Mouse (Mus musculus) liver, embryonic 15.5 days (tissue): Measurements from ENCODE around the gene Tmem141. TPM values are rescaled to one million over a fixed set of nuclear protein-coding genes. Genes with fewer than 3 reads are reported as not detected.

ENCODE experiments used
- ATAC-seq: fragments of 200-750 bp; cut with Nextera tagmentation; 2 replicates; pipeline ENCODE4 v1.8.0; 2017; ENCODE audit warnings: moderate number of reproducible peaks, mild to moderate bottlenecking, moderate library complexity; ENCODE audit not compliant: insufficient read depth
- H3K27ac ChIP-seq: fragments of 300-500 bp; sonication (generic); replicated peaks from 2 replicates; pipeline ENCODE4 v1.5.1; 2015; ENCODE audit warnings: mild to moderate bottlenecking, inconsistent platforms
- H3K27me3 ChIP-seq: fragments of 300-500 bp; sonication (generic); 2 replicates; pipeline ENCODE4 v1.6.1; 2015; ENCODE audit warnings: mild to moderate bottlenecking, inconsistent platforms
- H3K36me3 ChIP-seq: fragments of 300-500 bp; sonication (generic); replicated peaks from 2 replicates; pipeline ENCODE4 v1.6.1; 2015; ENCODE audit warnings: moderate library complexity, mild to moderate bottlenecking, inconsistent platforms
- H3K4me1 ChIP-seq: fragments of 300-500 bp; sonication (generic); replicated peaks from 2 replicates; pipeline ENCODE4 v1.6.1; 2015; ENCODE audit warnings: inconsistent platforms
- H3K4me2 ChIP-seq: fragments of 300-500 bp; sonication (generic); 2 replicates; pipeline ENCODE4 v1.6.1; 2015; ENCODE audit warnings: moderate library complexity, mild to moderate bottlenecking, inconsistent platforms
- H3K4me3 ChIP-seq: fragments of 300-500 bp; sonication (generic); replicated peaks from 2 replicates; pipeline ENCODE4 v1.5.1; 2015; ENCODE audit warnings: mild to moderate bottlenecking, inconsistent platforms
- H3K9ac ChIP-seq: fragments of 300-500 bp; sonication (generic); 2 replicates; pipeline ENCODE4 v1.6.1; 2015; ENCODE audit warnings: moderate library complexity, mild to moderate bottlenecking, inconsistent platforms
- H3K9me3 ChIP-seq: fragments of 300-500 bp; sonication (generic); replicated peaks from 2 replicates; pipeline ENCODE4 v1.6.1; 2016; ENCODE audit warnings: inconsistent platforms
- WGBS: fragments of 180-500 bp; shearing (Covaris S2); methylation state at CpG from one replicate; pipeline ENCODE4 v1.1.7; 2015; ENCODE audit warnings: mixed read lengths; ENCODE audit not compliant: insufficient replicate concordance; 5-methylcytosine and 5-hydroxymethylcytosine counted together
- polyA plus RNA-seq: library from polyadenylated mRNA; unstranded; fragments of >200 nt; fragmentation: Nextera tagmentation; extraction: Ambion mirVana; gene quantifications from 2 replicates; pipeline ENCODE4 v1.2.1, GENCODE M21; 2015

Gene Tmem141
- polyA plus RNA-seq, result 8.2 and 9.9 TPM in 2 replicates

- H3K36me3 ChIP-seq, result no peaks in the 10 kb centered on the region
- peak within 1 kb of the TSS; percentile 74 for H3K4me2 ChIP-seq
- H3K4me1 ChIP-seq, result peaks cover 12% of the 10 kb centered on the region
- no peak within 1 kb of the TSS for H3K9ac ChIP-seq
- no peaks in the 10 kb centered on the region for H3K9me3 ChIP-seq
- H3K4me3 ChIP-seq, result peak within 1 kb of the TSS; percentile 52
- H3K27ac ChIP-seq, result no peak within 1 kb of the TSS
- 7% methylated on average over 34 of the region's 34 CpGs for WGBS
- ATAC-seq, result peak; percentile 79
- H3K27me3 ChIP-seq, result peaks cover 38% of the 10 kb centered on the region
These were observed at the start of gene Tmem141 for GRCm38 (mm10) chr2:25621229-25622200. Tmem141 (minus strand) TSS chr2:25622005.

DNA sequence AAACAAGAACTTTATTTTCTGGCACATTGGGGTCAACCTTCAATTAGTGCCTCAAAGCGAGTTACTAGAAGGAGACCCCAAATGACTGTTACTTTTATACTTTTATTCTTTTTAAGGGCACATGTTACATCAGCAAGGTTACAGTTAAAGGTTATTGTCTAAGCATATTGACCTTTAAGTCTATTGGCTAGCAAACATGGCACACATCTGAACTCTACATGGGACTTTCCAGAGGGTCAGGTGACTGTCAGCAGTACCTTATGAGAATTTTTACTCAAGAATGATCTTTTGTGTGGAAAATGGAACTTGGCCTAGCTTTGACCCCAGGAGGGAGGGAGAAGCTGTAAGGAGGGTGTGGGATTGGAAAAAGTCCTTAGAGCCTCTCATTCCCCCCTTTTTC, 44.7 kb upstream of the Tmem141 start:
- ATAC-seq, result no peak
- H3K4me1 ChIP-seq, result no peaks in the 10 kb centered on the region
- no peak overlapping the region for H3K4me3 ChIP-seq
- H3K27me3 ChIP-seq, result no peaks in the 10 kb centered on the region
- 25% methylated on average over 1 of the region's 1 CpGs for WGBS
- H3K27ac ChIP-seq, result no peak overlapping the region
- no peaks in the 10 kb centered on the region for H3K9me3 ChIP-seq
- H3K9ac ChIP-seq, result no peak overlapping the region
- H3K36me3 ChIP-seq, result no peaks in the 10 kb centered on the region
- H3K4me2 ChIP-seq, result no peak overlapping the region

DNA sequence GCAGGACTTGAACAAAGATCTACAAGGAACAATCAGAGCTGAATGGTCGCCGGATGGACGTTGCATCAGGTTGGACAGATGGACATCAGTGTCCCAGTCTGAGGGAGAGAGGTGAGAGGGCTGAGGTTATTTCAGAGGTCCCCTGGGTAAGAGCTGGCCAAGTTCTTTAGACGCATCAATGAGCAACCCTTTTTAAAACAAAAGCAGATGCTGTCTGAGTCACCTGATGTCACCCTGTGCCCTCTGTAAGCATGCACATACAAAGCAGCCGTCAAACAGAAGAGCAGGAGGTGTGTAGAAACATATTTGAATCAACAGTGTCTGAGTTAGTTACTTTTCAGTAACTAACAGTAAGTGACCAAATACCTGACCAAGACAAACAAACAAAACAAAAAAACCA, 42.3 kb upstream of the Tmem141 start:
- 62% methylated on average over 5 of the region's 5 CpGs for WGBS
- ATAC-seq, result no peak

DNA sequence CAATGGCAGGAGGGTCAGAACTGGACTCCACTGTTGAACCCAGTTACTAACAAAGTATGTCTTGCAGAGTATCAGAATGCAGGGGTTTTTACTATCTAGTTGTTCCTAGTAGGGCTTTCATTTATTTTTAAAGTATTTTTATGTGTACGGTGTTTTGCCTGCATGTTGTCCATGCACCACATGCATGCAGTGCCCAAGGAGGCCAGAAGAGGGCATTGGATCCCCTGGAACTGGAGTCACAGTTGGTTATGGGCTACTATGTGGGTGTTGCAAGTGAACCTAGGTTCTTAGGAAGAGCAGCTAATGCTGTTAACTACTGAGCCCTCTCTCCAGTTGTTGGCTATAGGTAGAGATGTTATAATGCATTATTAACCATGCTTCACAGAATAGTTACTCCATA, 41.7 kb upstream of the Tmem141 start:
- WGBS, result 50% methylated on average over 1 of the region's 1 CpGs

More for the DNA sequence above, 42.3 kb upstream of the Tmem141 start:
- Histone ChIP-seq H3K9ac (no peak overlapping the region), H3K27ac (no peak overlapping the region), H3K4me2 (no peak overlapping the region), H3K4me1 (no peaks in the 10 kb centered on the region), H3K9me3 (no peaks in the 10 kb centered on the region), H3K36me3 (no peaks in the 10 kb centered on the region), H3K27me3 (no peaks in the 10 kb centered on the region), H3K4me3 (no peak overlapping the region)

GRCm38 (mm10) chr2:25661245-25661970, 39.6 kb upstream of the Tmem141 start:
- Histone ChIP-seq H3K4me2 (no peak overlapping the region), H3K27ac (no peak overlapping the region), H3K4me1 (no peaks in the 10 kb centered on the region), H3K27me3 (no peaks in the 10 kb centered on the region), H3K4me3 (no peak overlapping the region), H3K9ac (no peak overlapping the region), H3K9me3 (no peaks in the 10 kb centered on the region), H3K36me3 (no peaks in the 10 kb centered on the region)
- 63% methylated on average over 6 of the region's 6 CpGs for WGBS
- ATAC-seq, result no peak

More for the DNA sequence above, 41.7 kb upstream of the Tmem141 start:
- Histone ChIP-seq H3K4me1 (no peaks in the 10 kb centered on the region), H3K27ac (no peak overlapping the region), H3K4me3 (no peak overlapping the region), H3K4me2 (no peak overlapping the region), H3K27me3 (no peaks in the 10 kb centered on the region), H3K36me3 (no peaks in the 10 kb centered on the region), H3K9ac (no peak overlapping the region), H3K9me3 (no peaks in the 10 kb centered on the region)
- no peak for ATAC-seq

DNA sequence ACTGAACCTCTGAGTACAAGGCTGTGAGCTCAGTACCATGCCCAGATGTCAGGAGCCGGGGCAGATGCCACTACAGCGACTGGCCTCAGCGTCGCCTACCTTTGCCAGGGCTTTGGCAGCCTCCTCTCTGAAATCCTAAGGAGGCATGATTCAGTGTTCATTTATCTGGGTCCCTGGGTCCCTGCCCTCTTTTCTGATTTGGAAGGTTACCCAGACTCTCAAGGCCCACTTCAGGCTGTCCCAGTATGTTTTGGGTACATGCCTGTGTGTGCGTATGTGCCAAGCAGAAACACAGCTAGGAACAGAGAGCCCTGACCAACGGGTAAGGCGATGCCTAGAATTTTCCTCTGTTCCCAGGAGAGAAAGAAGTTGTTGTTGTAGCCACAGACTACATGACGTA, 38.5 kb upstream of the Tmem141 start:
- Histone ChIP-seq H3K36me3 (no peaks in the 10 kb centered on the region), H3K4me3 (no peak overlapping the region), H3K27me3 (no peaks in the 10 kb centered on the region), H3K4me1 (no peaks in the 10 kb centered on the region), H3K4me2 (no peak overlapping the region), H3K9me3 (no peaks in the 10 kb centered on the region), H3K9ac (no peak overlapping the region), H3K27ac (no peak overlapping the region)
- 74% methylated on average over 8 of the region's 8 CpGs for WGBS
- no peak for ATAC-seq

- Histone ChIP-seq H3K4me3 (no peak within 1 kb of the TSS), H3K4me2 (no peak within 1 kb of the TSS), H3K4me1 (no peaks in the 10 kb centered on the region), H3K27me3 (peaks cover 5% of the 10 kb centered on the region; the same call in 1 of the 2 replicates), H3K27ac (no peak within 1 kb of the TSS), H3K9me3 (no peaks in the 10 kb centered on the region), H3K9ac (no peak within 1 kb of the TSS), H3K36me3 (no peaks in the 10 kb centered on the region)
- ATAC-seq, result no peak
These were observed 35.8 kb upstream of the Tmem141 start, which contains the start of gene Lcn5 for GRCm38 (mm10) chr2:25657652-25658051. Lcn5 (plus strand) TSS chr2:25657952.

DNA sequence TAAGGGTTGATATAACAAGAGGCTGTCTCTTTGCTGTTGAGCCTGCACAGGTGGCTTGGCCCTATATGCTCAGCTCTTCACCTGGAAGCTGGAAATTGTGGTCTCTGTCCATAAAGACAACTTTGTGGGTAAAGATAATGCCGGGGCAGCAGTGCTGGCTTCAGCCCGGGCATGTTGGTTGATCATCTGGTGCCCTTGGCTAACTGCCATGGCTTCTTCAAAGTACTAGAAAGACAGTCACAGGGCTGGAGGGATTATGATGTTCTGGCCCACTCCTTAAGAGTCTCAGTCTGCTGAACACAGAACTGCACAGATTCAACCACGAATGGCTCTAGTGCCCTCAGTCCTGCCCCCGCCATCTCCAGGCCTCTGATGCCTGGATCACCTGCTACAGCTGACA, 35.4 kb upstream of the Tmem141 start:
- Histone ChIP-seq H3K9ac (no peak overlapping the region), H3K4me2 (no peak overlapping the region), H3K27ac (no peak overlapping the region), H3K4me3 (no peak overlapping the region), H3K27me3 (peaks cover 5% of the 10 kb centered on the region; the same call in 1 of the 2 replicates), H3K4me1 (no peaks in the 10 kb centered on the region), H3K9me3 (no peaks in the 10 kb centered on the region), H3K36me3 (no peaks in the 10 kb centered on the region)
- ATAC-seq, result no peak
- WGBS, result 69% methylated on average over 4 of the region's 4 CpGs

DNA sequence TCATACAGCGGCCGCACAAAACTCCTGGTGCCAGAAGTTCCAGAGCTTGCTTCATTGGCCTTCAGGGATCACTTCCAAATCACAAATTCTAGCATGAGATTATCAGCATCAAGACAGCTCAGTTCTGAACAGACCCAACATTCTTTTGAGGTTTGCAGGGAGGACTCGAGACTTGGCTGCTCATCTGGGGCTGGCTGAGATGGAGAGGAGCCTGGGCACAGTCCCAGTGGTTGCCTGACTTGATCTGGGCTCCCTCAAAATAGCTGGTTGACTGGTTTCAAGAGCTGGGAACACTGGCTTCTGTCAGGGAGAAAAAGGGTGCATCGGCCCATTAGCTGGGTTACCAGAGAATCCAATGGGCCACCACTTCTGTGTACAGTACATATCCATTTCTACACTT, 34.9 kb upstream of the Tmem141 start:
- H3K36me3 ChIP-seq, result no peaks in the 10 kb centered on the region
- no peak overlapping the region for H3K27ac ChIP-seq
- 59% methylated on average over 4 of the region's 4 CpGs for WGBS
- no peak overlapping the region for H3K4me3 ChIP-seq
- ATAC-seq, result no peak
- H3K9me3 ChIP-seq, result no peaks in the 10 kb centered on the region
- peaks cover 5% of the 10 kb centered on the region; the same call in 1 of the 2 replicates for H3K27me3 ChIP-seq
- no peaks in the 10 kb centered on the region for H3K4me1 ChIP-seq
- H3K9ac ChIP-seq, result no peak overlapping the region
- H3K4me2 ChIP-seq, result no peak overlapping the region

DNA sequence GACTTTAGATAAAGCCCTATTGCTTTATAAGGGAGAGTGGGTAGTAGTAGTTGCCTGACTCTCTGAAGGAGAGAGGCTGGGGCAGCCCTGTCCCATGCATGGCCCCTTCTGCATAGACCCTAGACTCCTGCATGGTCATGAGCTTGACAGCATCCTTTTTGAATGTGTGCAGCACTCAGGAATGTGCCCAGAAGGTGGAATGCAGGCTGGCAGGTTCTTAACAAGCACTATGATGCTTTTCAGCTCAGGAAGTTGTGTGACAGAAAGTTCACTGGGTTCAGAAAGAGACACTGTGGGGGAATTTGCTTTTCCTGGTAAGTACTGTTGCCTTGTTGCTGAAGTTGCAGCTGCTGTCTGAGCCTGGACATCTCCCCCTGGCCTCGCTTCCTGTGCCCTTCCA, 32.7 kb upstream of the Tmem141 start:
- no peak overlapping the region for H3K27ac ChIP-seq
- H3K27me3 ChIP-seq, result peaks cover 5% of the 10 kb centered on the region; the same call in 1 of the 2 replicates
- no peaks in the 10 kb centered on the region for H3K36me3 ChIP-seq
- ATAC-seq, result no peak
- H3K9ac ChIP-seq, result no peak overlapping the region
- H3K4me2 ChIP-seq, result no peak overlapping the region
- no peaks in the 10 kb centered on the region for H3K9me3 ChIP-seq
- H3K4me3 ChIP-seq, result no peak overlapping the region
- no peaks in the 10 kb centered on the region for H3K4me1 ChIP-seq
- WGBS, result 28% methylated on average over 1 of the region's 1 CpGs

DNA sequence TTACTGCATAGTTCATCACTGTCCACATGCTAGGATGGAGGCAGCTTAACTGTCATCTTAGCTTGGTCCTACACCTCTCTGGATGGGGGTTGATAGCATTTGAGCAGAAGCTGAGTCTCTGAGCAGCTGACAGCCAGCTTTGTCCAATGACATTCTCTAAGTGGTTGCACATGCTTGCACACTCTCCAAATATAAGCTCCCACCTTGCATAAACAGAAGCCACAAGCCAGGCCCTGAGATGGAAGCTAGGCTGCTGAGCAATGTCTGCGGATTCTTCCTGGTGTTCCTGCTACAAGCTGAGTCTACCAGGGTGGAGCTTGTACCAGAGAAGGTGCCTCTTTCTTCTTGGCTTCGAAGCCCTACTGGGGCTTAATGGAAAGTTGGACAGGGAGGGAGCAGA, 31.1 kb upstream of the Tmem141 start, which contains the start of gene Lcn8:
TSS of gene Lcn8 (plus strand) at position 219 of the 400 bp plus-strand sequence.
- no peaks in the 10 kb centered on the region for H3K4me1 ChIP-seq
- H3K9ac ChIP-seq, result no peak within 1 kb of the TSS
- H3K9me3 ChIP-seq, result no peaks in the 10 kb centered on the region
- peaks cover 5% of the 10 kb centered on the region; the same call in 1 of the 2 replicates for H3K27me3 ChIP-seq
- H3K36me3 ChIP-seq, result no peaks in the 10 kb centered on the region
- no peak within 1 kb of the TSS for H3K4me2 ChIP-seq
- H3K27ac ChIP-seq, result no peak within 1 kb of the TSS
- no peak for ATAC-seq
- no peak within 1 kb of the TSS for H3K4me3 ChIP-seq
- 44% methylated on average over 2 of the region's 2 CpGs for WGBS
